Mouse (Mus musculus) ES-E14 (cell line): Measurements from ENCODE around the gene Eva1a. TPM values are rescaled to one million over a fixed set of nuclear protein-coding genes. Genes with fewer than 3 reads are reported as not detected.

Experiments used
- DNase-seq: peaks from one replicate; pipeline ENCODE4 v3.0.0-alpha.2; 2013; ENCODE audit warnings: low read depth, low spot score
- H3K27ac ChIP-seq: 2 replicates; pipeline ENCODE4 v1.5.1; 2012; ENCODE audit warnings: low read depth, mild to moderate bottlenecking, low read length, moderate library complexity, mixed read lengths; ENCODE audit not compliant: poor library complexity, insufficient read depth, severe bottlenecking
- H3K36me3 ChIP-seq: 2 replicates; pipeline ENCODE4 v1.6.1; 2012; ENCODE audit warnings: mild to moderate bottlenecking, low read length, moderate library complexity, mixed read lengths; ENCODE audit not compliant: control insufficient read depth, poor library complexity, insufficient read depth, severe bottlenecking
- H3K4me1 ChIP-seq, 2 experiments: fragments of 150-350 bp in 1 of 2; sonication (generic) in 1 of 2; 2 replicates each; pipeline ENCODE4 v1.6.1; 2012; ENCODE audit warnings: low read length in 2 of 2, mild to moderate bottlenecking in 1 of 2, mixed read lengths in 1 of 2; ENCODE audit not compliant: control insufficient read depth in 2 of 2, insufficient read depth in 2 of 2, poor library complexity in 1 of 2
- H3K4me3 ChIP-seq, 2 experiments: fragments of 150-350 bp in 1 of 2; sonication (generic) in 1 of 2; 2 replicates each; pipeline ENCODE4 v1.5.1; 2012; ENCODE audit warnings: low read length in 2 of 2, low read depth in 1 of 2, mild to moderate bottlenecking in 1 of 2, mixed read lengths in 1 of 2; ENCODE audit not compliant: insufficient read depth in 1 of 2, poor library complexity in 1 of 2, severe bottlenecking in 1 of 2
- H3K9ac ChIP-seq: 2 replicates; pipeline ENCODE4 v1.6.1; 2012; ENCODE audit warnings: low read depth, mild to moderate bottlenecking, low read length, mixed read lengths; ENCODE audit not compliant: poor library complexity, insufficient read depth, severe bottlenecking
- H3K9me3 ChIP-seq: fragments of 150-350 bp; sonication (generic); 2 replicates; pipeline ENCODE4 v1.6.1; 2012; ENCODE audit warnings: low read depth, mild to moderate bottlenecking, low read length; ENCODE audit not compliant: control insufficient read depth, insufficient read depth
- CHD2 ChIP-seq: IDR thresholded peaks from 2 replicates; pipeline ENCODE4 v1.6.1; 2014; ENCODE audit warnings: mild to moderate bottlenecking, low read depth, low read length, inconsistent platforms
- HCFC1 ChIP-seq: IDR thresholded peaks from 2 replicates; pipeline ENCODE4 v1.6.1; 2012; ENCODE audit warnings: low read length, inconsistent platforms, borderline replicate concordance; ENCODE audit not compliant: insufficient read depth
- MAFK ChIP-seq: IDR thresholded peaks from 2 replicates; pipeline ENCODE4 v1.6.1; 2014; ENCODE audit warnings: mild to moderate bottlenecking, low read depth, low read length, inconsistent platforms; ENCODE audit not compliant: insufficient read depth
- ZC3H11A ChIP-seq: IDR thresholded peaks from 2 replicates; pipeline ENCODE4 v1.6.1; 2012; ENCODE audit warnings: low read depth, mild to moderate bottlenecking, inconsistent platforms, low read length, borderline replicate concordance
- ZNF384 ChIP-seq: IDR thresholded peaks from 2 replicates; pipeline ENCODE4 v1.6.1; 2012; ENCODE audit warnings: low read depth, low read length, inconsistent platforms
- in situ Hi-C, 2 experiments: fragments of 600-800 bp; cut with MboI; formaldehyde crosslinking; loops; one replicate each; pipeline ENCODE4 v1.15.1; 2025; ENCODE audit warnings: low sequenced_read_pairs in 2 of 2, inconsistent platforms in 1 of 2; ENCODE audit not compliant: unreplicated experiment in 2 of 2
- total RNA-seq: library from RNA; depleted of rRNA; stranded (reverse); fragments of 300-350 nt; gene quantifications from 2 replicates; pipeline ENCODE4 v1.2.3, GENCODE M21; 2012

Eva1a gene
- total RNA-seq, 1 experiment, result 4.4 TPM

GRCm38 (mm10) chr6:82047977-82048376 lies 7.1 kb downstream of the Eva1a start:
- TF ChIP-seq MAFK (no peak), HCFC1 (no peak), CHD2 (no peak), ZNF384 (no peak), ZC3H11A (no peak)
- in situ Hi-C loops, result no loop called here
- H3K4me1 ChIP-seq, result 0 out of 4 replicates have a peak, but pooled peaks cover 1 to 2% of the 10 kb centered on the region in 2 experiments
- no peak overlapping the region for H3K27ac ChIP-seq
- no peak overlapping the region for H3K4me3 ChIP-seq
- no peaks in the 10 kb centered on the region for H3K9me3 ChIP-seq
- H3K36me3 ChIP-seq, result no peaks in the 10 kb centered on the region
- DNase-seq, result no peak
- H3K9ac ChIP-seq, result no peak overlapping the region

DNA sequence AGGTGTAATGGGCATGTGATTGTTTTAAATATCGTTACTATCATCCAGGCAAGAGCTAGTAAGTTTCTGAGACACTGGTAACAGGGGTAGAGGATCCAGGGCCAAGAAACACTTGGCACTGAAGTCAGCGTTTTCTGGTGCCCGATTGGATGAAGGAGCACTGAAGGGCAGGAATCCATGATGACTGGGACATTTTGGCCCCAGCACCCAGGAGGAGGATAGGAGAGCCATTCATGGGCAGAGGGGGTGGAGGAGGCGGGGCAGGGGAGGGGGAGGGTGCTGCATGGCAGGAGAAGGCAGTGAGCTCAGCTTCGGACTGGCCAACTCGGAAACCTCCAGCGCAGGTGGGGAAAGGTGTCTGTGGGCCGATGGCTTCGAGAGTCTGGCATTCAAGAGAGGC lies 9.4 kb downstream of the Eva1a start:
- Histone ChIP-seq H3K36me3 (no peaks in the 10 kb centered on the region), H3K4me1 (no peaks in the 10 kb centered on the region), H3K9me3 (no peaks in the 10 kb centered on the region), H3K4me3 (no peak overlapping the region), H3K9ac (no peak overlapping the region), H3K27ac (no peak overlapping the region)
- in situ Hi-C loops, result no loop called here
- no peak for TF ChIP-seq ZNF384
- no peak for TF ChIP-seq CHD2
- no peak for TF ChIP-seq HCFC1
- TF ChIP-seq MAFK, result no peak
- no peak for TF ChIP-seq ZC3H11A
- DNase-seq, result no peak

GRCm38 (mm10) chr6:82051569-82051968 lies 10.7 kb downstream of the Eva1a start:
- Histone ChIP-seq H3K4me1 (no peaks in the 10 kb centered on the region), H3K9me3 (no peaks in the 10 kb centered on the region), H3K36me3 (no peaks in the 10 kb centered on the region), H3K9ac (no peak overlapping the region), H3K27ac (no peak overlapping the region), H3K4me3 (no peak overlapping the region)
- no peak for TF ChIP-seq MAFK
- no peak for TF ChIP-seq ZNF384
- no peak for TF ChIP-seq HCFC1
- TF ChIP-seq CHD2, result no peak
- TF ChIP-seq ZC3H11A, result no peak
- in situ Hi-C loops, result no loop called here
- no peak for DNase-seq

- Histone ChIP-seq H3K9ac (no peak overlapping the region), H3K27ac (no peak overlapping the region), H3K4me3 (no peak overlapping the region), H3K4me1 (no peaks in the 10 kb centered on the region), H3K9me3 (no peaks in the 10 kb centered on the region), H3K36me3 (no peaks in the 10 kb centered on the region)
- no peak for TF ChIP-seq ZNF384
- TF ChIP-seq MAFK, result no peak
- no peak for TF ChIP-seq CHD2
- TF ChIP-seq ZC3H11A, result no peak
- TF ChIP-seq HCFC1, result no peak
- DNase-seq, result no peak
- in situ Hi-C loops, result no loop called here
Measured at GRCm38 (mm10) chr6:82052047-82052725, 11.3 kb downstream of the Eva1a start.

- Histone ChIP-seq H3K4me3 (no peak overlapping the region), H3K9ac (no peak overlapping the region), H3K27ac (no peak overlapping the region), H3K36me3 (no peaks in the 10 kb centered on the region), H3K4me1 (no peaks in the 10 kb centered on the region), H3K9me3 (no peaks in the 10 kb centered on the region)
- in situ Hi-C loops, result no loop called here
- DNase-seq, result no peak
- TF ChIP-seq HCFC1 (no peak), ZNF384 (no peak), MAFK (no peak), CHD2 (no peak), ZC3H11A (no peak)
Measured at GRCm38 (mm10) chr6:82052726-82053118, 11.9 kb downstream of the Eva1a start.
